Mouse (Mus musculus) forebrain, embryonic 12.5 days (tissue): ENCODE results near the gene Rnf167. TPM values are rescaled to one million over a fixed set of nuclear protein-coding genes. Genes with fewer than 3 reads are reported as not detected.

Source experiments
- ATAC-seq: fragments of 200-750 bp; cut with Nextera tagmentation; 2 replicates; pipeline ENCODE4 v1.8.0; 2017; ENCODE audit warnings: moderate TSS enrichment; ENCODE audit not compliant: low FRiP score
- H3K27ac ChIP-seq: fragments of 300-500 bp; sonication (generic); 2 replicates; pipeline ENCODE4 v1.5.1; 2016; ENCODE audit warnings: mild to moderate bottlenecking
- H3K27me3 ChIP-seq: fragments of 300-500 bp; sonication (generic); 2 replicates; pipeline ENCODE4 v1.6.1; 2016; ENCODE audit warnings: mild to moderate bottlenecking
- H3K36me3 ChIP-seq: fragments of 300-500 bp; sonication (generic); replicated peaks from 2 replicates; pipeline ENCODE4 v1.6.1; 2016; ENCODE audit warnings: mild to moderate bottlenecking
- H3K4me1 ChIP-seq: fragments of 300-500 bp; sonication (generic); 2 replicates; pipeline ENCODE4 v1.6.1; 2016
- H3K4me2 ChIP-seq: fragments of 300-500 bp; sonication (generic); 2 replicates; pipeline ENCODE4 v1.6.1; 2016; ENCODE audit warnings: mild to moderate bottlenecking, moderate library complexity
- H3K4me3 ChIP-seq: fragments of 300-500 bp; sonication (generic); replicated peaks from 2 replicates; pipeline ENCODE4 v1.5.1; 2016; ENCODE audit warnings: mild to moderate bottlenecking
- H3K9ac ChIP-seq: fragments of 300-500 bp; sonication (generic); 2 replicates; pipeline ENCODE4 v1.6.1; 2016; ENCODE audit warnings: mild to moderate bottlenecking
- H3K9me3 ChIP-seq: fragments of 300-500 bp; sonication (generic); 2 replicates; pipeline ENCODE4 v1.6.1; 2016
- WGBS: fragments of 180-500 bp; shearing (Covaris S2); methylation state at CpG from one replicate; pipeline ENCODE4 v1.1.7; 2016; 5-methylcytosine and 5-hydroxymethylcytosine counted together
- polyA plus RNA-seq: library from polyadenylated mRNA; unstranded; fragments of >200 nt; fragmentation: Nextera tagmentation; extraction: Ambion mirVana; gene quantifications from 2 replicates; pipeline ENCODE4 v1.2.1, GENCODE M21; 2016

The Rnf167 gene
- polyA plus RNA-seq, 1 experiment from 2014 or later = 96.1 TPM

- Histone ChIP-seq H3K4me1 (peaks cover 28% of the 10 kb centered on the region), H3K4me2 (0 out of 2 replicates have a peak overlapping the region, but pooled peaks have one; percentile 92), H3K9me3 (no peaks in the 10 kb centered on the region), H3K27ac (no peak overlapping the region), H3K27me3 (no peaks in the 10 kb centered on the region), H3K36me3 (peaks cover 30% of the 10 kb centered on the region), H3K4me3 (no peak overlapping the region), H3K9ac (peak overlapping the region; percentile 84; the same call in 1 of the 2 replicates)
- whole genome bisulfite sequencing = 77% methylated on average over 16 of the region's 16 CpGs
- ATAC-seq = no peak
Measured at GRCm38 (mm10) chr11:70671333-70672047, 24.5 kb downstream of the Rnf167 start.

GRCm38 (mm10) chr11:70674014-70674413, 27.0 kb downstream of the Rnf167 start:
- Histone ChIP-seq H3K27me3 (no peaks in the 10 kb centered on the region), H3K9ac (no peak overlapping the region), H3K4me1 (peaks cover 14% of the 10 kb centered on the region), H3K4me2 (no peak overlapping the region), H3K9me3 (no peaks in the 10 kb centered on the region), H3K36me3 (peaks cover 34% of the 10 kb centered on the region), H3K4me3 (no peak overlapping the region), H3K27ac (no peak overlapping the region)
- ATAC-seq = no peak
- 63% methylated on average over 6 of the region's 6 CpGs for WGBS

DNA sequence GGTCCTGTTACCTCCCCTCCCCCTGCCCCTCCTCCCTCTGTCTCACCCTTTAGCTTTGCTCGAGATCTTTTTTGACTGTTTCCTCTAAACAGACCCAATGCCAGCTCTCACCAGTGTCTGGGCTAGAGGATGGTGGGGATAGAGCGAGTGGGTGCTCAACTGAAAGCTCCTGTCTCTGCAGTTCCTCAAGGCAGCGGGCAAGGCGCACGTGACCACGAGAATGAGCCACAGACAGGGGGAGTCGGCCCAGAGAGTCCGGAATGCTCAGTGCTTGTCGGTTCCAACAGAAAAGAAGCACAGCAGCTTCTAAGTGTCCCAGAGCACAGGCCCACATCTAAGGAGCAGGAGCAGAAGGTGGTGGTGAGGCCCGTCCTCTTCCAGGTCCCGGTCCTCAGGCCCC, 27.5 kb downstream of the Rnf167 start:
- Histone ChIP-seq H3K4me2 (no peak overlapping the region), H3K4me1 (peaks cover 14% of the 10 kb centered on the region), H3K27me3 (no peaks in the 10 kb centered on the region), H3K9me3 (no peaks in the 10 kb centered on the region), H3K36me3 (peaks cover 39% of the 10 kb centered on the region), H3K4me3 (no peak overlapping the region), H3K9ac (no peak overlapping the region), H3K27ac (no peak overlapping the region)
- 65% methylated on average over 11 of the region's 11 CpGs for WGBS
- ATAC-seq = no peak

DNA sequence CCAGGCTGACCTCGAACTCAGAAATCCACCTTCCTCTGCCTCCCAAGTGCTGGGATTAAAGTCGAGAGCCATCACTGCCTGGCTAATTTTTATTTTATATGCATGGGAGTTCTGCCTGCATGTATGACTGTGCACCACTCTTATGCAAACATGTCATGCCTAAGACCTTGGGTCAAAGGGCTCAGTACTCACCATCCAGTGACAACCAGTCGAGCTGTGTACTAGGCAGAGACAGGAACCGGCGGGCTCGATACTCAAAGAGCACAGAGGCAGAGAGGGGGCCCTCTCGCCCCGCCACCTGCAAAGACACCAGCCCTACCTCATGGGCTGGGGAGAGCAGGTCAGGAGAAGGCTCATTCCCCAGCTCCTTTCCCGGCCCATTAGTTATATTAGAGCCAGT, 31.1 kb downstream of the Rnf167 start:
- no peaks in the 10 kb centered on the region for H3K9me3 ChIP-seq
- no peak overlapping the region for H3K4me3 ChIP-seq
- peaks cover 16% of the 10 kb centered on the region for H3K4me1 ChIP-seq
- peaks cover 54% of the 10 kb centered on the region for H3K36me3 ChIP-seq
- H3K27me3 ChIP-seq = no peaks in the 10 kb centered on the region
- no peak overlapping the region for H3K27ac ChIP-seq
- no peak for ATAC-seq
- WGBS = 79% methylated on average over 9 of the region's 9 CpGs
- H3K9ac ChIP-seq = no peak overlapping the region
- H3K4me2 ChIP-seq = no peak overlapping the region

DNA sequence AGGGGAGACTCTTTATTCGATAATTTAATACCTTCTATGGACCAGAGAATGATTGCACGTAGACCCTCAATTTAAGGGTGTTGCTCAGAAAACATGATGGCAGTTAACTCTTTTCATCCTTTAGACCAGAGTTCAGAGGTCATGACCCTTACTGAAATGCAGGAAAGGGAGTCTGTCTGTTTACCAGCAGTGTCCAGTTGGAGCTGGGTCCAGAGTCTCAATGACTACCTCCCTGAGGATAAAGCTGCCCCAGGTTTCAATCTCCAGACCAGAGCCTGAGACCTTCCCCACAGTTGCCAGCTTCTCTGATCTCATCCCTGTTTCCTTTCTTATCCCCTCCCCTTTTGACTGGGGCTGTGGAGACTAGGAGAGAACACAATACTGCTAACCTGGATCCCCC, 31.5 kb downstream of the Rnf167 start:
- H3K4me2 ChIP-seq = no peak overlapping the region
- H3K36me3 ChIP-seq = peaks cover 58% of the 10 kb centered on the region
- 72% methylated on average over 2 of the region's 2 CpGs for WGBS
- H3K9ac ChIP-seq = no peak overlapping the region
- H3K9me3 ChIP-seq = no peaks in the 10 kb centered on the region
- H3K4me1 ChIP-seq = peaks cover 16% of the 10 kb centered on the region
- ATAC-seq = no peak
- H3K4me3 ChIP-seq = no peak overlapping the region
- H3K27ac ChIP-seq = no peak overlapping the region
- H3K27me3 ChIP-seq = no peaks in the 10 kb centered on the region

DNA sequence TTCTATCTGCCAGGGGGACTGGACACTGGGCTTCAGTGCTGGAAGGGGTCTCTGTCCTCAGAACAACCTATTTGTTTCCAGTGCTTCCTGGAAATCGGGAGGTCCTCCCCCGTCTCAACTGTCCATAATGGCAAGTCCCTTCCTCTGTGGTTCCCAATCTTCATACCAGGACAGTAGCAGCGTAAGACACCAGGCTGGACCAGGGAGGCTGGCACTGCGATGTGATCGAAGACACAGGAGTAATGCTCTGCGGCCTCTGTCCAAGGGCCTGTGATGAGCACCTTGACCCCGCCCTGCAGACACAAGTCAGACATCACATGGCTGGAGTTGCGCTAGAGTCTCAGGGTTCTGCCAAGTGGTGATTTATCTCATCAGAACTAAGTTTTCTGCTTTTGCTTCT, 32.3 kb downstream of the Rnf167 start:
- ATAC-seq = no peak
- Histone ChIP-seq H3K36me3 (peaks cover 59% of the 10 kb centered on the region), H3K4me3 (no peak overlapping the region), H3K9me3 (no peaks in the 10 kb centered on the region), H3K4me2 (no peak overlapping the region), H3K4me1 (peaks cover 16% of the 10 kb centered on the region), H3K27me3 (no peaks in the 10 kb centered on the region), H3K27ac (no peak overlapping the region), H3K9ac (no peak overlapping the region)
- 93% methylated on average over 8 of the region's 8 CpGs for WGBS

DNA sequence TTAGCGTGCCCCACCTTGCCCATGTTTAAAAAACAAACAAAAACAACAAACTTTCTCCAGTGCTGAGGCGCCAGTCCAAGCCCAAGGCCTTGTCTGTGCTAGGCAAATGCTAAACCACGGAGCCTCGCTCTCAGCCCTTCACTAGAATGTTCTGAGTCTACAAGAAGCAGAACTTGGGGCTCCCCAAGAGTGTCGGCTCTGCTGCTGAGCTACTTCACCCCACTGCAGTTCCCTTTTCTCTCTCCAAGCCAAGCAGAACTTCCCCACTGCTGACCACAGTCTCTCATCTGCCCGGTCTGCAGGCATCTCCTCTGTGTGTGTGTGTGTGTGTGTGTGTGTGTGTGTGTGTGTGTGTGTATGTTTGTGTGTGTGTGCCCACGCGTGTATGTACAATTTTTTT, 32.9 kb downstream of the Rnf167 start:
- H3K4me2 ChIP-seq = no peak overlapping the region
- H3K4me3 ChIP-seq = no peak overlapping the region
- H3K9ac ChIP-seq = no peak overlapping the region
- WGBS = 96% methylated on average over 7 of the region's 8 CpGs
- no peaks in the 10 kb centered on the region for H3K9me3 ChIP-seq
- no peak overlapping the region for H3K27ac ChIP-seq
- peaks cover 58% of the 10 kb centered on the region for H3K36me3 ChIP-seq
- H3K27me3 ChIP-seq = no peaks in the 10 kb centered on the region
- ATAC-seq = no peak
- H3K4me1 ChIP-seq = peaks cover 16% of the 10 kb centered on the region

GRCm38 (mm10) chr11:70681170-70681569, 34.1 kb downstream of the Rnf167 start:
- Histone ChIP-seq H3K9ac (peak overlapping the region; percentile 12; the same call in 1 of the 2 replicates), H3K4me2 (no peak overlapping the region), H3K36me3 (peaks cover 52% of the 10 kb centered on the region), H3K9me3 (no peaks in the 10 kb centered on the region), H3K4me1 (peaks cover 17% of the 10 kb centered on the region), H3K27ac (peak overlapping the region; percentile 1; the same call in 1 of the 2 replicates), H3K4me3 (no peak overlapping the region), H3K27me3 (no peaks in the 10 kb centered on the region)
- WGBS = 67% methylated on average over 12 of the region's 12 CpGs
- ATAC-seq = no peak

GRCm38 (mm10) chr11:70681897-70682581, 35.0 kb downstream of the Rnf167 start:
- H3K9me3 ChIP-seq = no peaks in the 10 kb centered on the region
- H3K36me3 ChIP-seq = peaks cover 47% of the 10 kb centered on the region
- peak overlapping the region; percentile 28 for H3K4me2 ChIP-seq
- H3K27me3 ChIP-seq = no peaks in the 10 kb centered on the region
- no peak overlapping the region for H3K4me3 ChIP-seq
- 11% methylated on average over 11 of the region's 11 CpGs for WGBS
- H3K9ac ChIP-seq = peak overlapping the region; percentile 12
- H3K4me1 ChIP-seq = peaks cover 26% of the 10 kb centered on the region
- peak; percentile 87 for ATAC-seq
- H3K27ac ChIP-seq = peak overlapping the region; percentile 83

DNA sequence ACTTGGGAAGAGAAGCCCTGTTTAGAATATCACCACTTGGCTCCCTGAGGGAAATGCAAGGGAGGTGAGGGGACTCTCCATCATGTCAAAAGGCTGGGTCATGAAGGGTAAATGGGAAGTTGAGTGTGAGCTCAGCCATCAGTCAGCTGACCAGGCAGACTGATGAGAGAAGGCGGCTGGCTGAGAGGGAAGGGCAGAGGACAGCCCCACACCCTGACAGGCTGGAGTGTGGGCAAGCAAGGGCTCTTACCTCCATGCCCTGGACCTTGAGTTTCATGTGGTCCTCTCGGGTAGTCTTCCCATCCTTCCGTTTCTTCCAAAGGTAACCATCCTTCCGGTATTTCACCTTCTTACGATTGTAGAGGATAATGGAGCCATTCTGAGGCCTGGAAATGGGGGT, 36.6 kb downstream of the Rnf167 start:
- no peak overlapping the region for H3K27ac ChIP-seq
- peaks cover 36% of the 10 kb centered on the region for H3K4me1 ChIP-seq

GRCm38 (mm10) chr11:70686901-70687566, 40.0 kb downstream of the Rnf167 start:
- H3K9ac ChIP-seq = peak overlapping the region; percentile 84
- H3K4me1 ChIP-seq = peaks cover 33% of the 10 kb centered on the region
- no peaks in the 10 kb centered on the region for H3K9me3 ChIP-seq
- H3K36me3 ChIP-seq = peaks cover 27% of the 10 kb centered on the region
- peak; percentile 74 for ATAC-seq
- H3K27ac ChIP-seq = peak overlapping the region; percentile 78
- H3K27me3 ChIP-seq = no peaks in the 10 kb centered on the region
- peak overlapping the region; percentile 86 for H3K4me2 ChIP-seq
- peak overlapping the region; percentile 84 for H3K4me3 ChIP-seq
- WGBS = 4% methylated on average over 16 of the region's 16 CpGs

More for the DNA sequence above, 36.6 kb downstream of the Rnf167 start:
- Histone ChIP-seq H3K4me3 (no peak overlapping the region), H3K9me3 (no peaks in the 10 kb centered on the region), H3K27me3 (no peaks in the 10 kb centered on the region), H3K36me3 (peaks cover 47% of the 10 kb centered on the region), H3K4me2 (no peak overlapping the region), H3K9ac (no peak overlapping the region)
- WGBS = 93% methylated on average over 5 of the region's 5 CpGs
- ATAC-seq = no peak

DNA sequence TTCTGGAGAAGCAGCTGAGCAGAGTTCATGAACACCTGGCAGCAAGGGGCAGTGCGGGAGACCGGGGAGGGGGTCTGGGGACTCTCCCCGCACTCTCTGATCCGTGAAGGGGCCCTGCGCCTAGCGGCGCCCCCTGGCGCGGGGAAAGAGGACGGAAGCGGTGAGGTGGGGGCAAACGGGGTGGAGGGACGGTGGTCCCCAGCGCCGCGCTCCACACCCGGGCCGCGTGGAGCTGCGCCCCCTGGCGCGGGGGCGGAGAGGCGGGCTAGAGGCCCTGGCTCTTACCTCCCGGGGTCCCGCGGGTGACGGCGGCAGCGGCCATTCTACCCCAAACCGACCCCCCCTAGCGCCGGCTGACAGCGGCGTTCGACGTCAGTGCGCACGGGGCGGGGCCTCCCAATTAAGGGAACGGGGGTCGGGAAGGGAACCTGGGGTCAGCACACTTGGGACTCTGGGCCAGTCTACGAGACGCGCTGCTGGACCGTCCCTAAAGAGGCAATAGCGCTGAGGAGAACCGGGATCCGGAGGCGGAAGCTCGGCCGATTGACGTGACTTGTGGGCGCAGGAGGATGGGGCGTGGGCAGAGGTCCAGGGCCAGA, 40.7 kb downstream of the Rnf167 start, which contains the start of gene Camta2:
Camta2 (minus strand) TSS at position 505 of the 599 bp plus-strand sequence.
- no peaks in the 10 kb centered on the region for H3K9me3 ChIP-seq
- peak within 1 kb of the TSS; percentile 84 for H3K9ac ChIP-seq
- WGBS = under 1% methylated on average over 47 of the region's 55 CpGs
- no peaks in the 10 kb centered on the region for H3K27me3 ChIP-seq
- peak; percentile 86 for ATAC-seq
- H3K4me1 ChIP-seq = peaks cover 26% of the 10 kb centered on the region
- peak within 1 kb of the TSS; percentile 84 for H3K4me3 ChIP-seq
- H3K27ac ChIP-seq = peak within 1 kb of the TSS; percentile 78
- peak within 1 kb of the TSS; percentile 86 for H3K4me2 ChIP-seq
- peaks cover 24% of the 10 kb centered on the region for H3K36me3 ChIP-seq
